Mouse (Mus musculus) cerebellum, postnatal 25 days (tissue): ENCODE data around the gene 1700010B08Rik.

Source experiments
- DNase-seq, 2 experiments: peaks; one replicate each; pipeline ENCODE4 v3.0.0; 2021; ENCODE audit warnings: mixed read lengths in 2 of 2

1700010B08Rik gene

DNA sequence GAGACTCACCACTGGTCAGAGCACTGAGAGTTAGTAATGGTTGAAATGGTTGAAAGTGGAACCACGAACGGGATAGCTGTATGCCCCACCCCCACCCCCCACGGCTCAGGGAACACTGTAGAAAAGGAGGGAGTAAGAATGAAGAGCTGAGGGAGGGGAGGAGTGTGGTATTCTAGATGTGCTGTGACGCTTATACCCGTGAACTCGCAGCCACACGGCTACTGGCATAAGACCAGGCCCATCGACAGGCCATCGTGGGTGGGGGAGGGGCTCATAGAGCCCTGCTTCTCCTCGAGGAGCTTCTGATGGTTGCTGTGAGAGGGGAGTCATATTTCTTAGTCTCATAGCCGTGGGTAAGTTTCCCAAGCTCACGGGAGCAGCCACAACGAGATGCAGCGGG is 5.2 kb downstream of the 1700010B08Rik start:
- DNase-seq, result no peak

DNA sequence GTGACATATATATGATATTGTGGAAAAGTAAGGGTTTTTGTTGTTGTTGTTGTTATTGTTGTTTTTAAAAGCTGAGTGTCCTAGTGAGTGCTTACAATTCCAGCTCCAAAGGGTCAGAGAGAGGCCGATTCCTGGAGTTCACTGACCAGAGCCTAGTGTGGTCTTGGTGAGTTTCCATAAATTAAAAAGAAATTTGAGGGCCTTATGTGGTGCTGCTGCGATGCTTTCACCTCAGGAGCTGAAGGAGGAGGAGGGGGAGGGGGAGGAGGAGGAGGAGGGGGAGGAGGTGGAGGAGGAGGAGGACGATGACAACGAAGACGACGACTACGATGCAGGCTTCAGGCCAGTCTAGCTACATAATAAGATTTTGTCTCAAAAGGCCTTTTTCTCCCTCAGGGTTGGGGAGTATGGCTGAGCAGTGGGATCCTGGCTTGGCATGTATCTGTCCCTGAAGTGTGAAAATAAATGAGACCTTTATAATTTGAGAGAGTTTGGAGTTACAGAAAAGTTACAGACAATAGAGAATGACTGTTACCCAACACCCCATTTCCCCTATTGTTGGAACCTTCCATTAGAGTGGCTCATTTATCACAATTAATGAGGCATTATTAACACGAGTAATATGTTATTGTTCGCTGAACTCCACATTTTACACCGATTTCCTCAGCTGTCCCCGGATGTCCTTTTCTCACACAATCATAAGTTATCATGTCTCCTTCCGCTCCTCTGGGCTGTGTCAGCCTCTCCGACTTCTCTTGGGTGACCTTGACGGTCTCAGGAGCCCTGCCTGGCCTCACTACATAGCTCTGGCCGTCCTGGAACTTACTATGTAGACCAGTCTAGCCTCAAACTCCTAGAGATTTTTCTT is 6.0 kb downstream of the 1700010B08Rik start:
- DNase-seq, result no peak

DNA sequence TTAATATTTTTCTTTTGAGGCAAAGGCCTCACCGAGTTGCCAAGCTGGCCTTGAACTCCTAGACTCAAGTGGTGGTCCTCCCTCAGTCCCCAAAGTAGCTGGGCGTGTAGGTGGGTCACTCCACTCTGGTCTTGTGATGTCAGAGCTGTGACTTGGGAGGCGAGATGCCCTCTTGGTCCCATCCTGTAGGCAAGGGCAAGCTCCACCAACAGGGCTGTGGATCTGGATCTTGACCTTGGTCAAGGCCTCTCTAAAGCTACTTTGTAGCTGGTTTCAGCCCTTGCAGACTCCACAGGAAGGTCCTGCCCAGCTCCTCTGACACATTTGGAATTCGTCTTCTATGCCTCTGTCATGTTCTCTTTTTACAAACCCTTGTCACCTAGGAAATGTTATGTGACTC is 6.6 kb downstream of the 1700010B08Rik start:
- no peak for DNase-seq

DNA sequence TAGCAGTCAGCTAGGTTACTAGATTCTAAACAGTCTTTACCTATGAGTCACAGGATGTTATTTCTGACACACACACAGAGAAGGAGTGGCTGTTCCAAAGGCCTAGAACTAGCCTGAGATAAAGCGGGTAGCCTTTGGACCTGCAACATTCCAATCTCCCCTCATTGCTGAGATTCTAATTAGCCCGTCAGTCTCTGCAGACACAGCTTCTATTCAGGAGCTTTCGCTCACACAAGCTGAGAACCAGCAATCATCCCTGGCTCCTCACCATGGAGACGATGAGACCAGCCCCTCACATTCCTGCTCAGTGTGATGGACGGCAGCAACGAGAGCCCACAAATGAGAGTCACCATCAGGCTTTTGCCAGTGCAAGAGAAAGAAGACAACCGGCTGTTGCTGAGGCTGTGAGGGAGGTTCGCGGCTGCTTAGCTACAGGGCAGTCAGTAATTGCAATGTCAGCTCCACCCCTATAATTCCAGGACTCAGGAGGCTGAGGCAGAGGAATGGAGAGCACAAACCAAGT is 11.3 kb downstream of the 1700010B08Rik start:
- DNase-seq, result no peak

DNA sequence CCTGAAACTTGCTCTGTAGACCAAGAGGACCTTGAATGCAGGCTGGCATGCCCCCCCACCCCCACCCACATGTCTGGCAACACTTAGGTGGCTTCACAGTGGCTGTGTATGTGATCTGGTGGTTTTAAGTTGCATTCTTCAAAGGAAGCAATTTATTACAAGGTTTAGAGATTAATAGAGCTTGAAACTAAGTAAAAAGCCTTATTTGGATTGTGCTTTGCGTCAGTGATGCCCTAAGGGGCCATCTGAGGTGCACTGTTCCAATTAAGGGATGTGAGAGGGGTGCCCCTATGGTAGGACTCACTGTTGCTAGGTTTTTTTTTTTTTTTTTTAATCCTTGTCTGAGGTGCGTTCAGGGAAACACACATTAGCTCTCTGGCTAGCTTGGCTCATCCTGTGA is 15.2 kb downstream of the 1700010B08Rik start:
- no peak for DNase-seq

DNA sequence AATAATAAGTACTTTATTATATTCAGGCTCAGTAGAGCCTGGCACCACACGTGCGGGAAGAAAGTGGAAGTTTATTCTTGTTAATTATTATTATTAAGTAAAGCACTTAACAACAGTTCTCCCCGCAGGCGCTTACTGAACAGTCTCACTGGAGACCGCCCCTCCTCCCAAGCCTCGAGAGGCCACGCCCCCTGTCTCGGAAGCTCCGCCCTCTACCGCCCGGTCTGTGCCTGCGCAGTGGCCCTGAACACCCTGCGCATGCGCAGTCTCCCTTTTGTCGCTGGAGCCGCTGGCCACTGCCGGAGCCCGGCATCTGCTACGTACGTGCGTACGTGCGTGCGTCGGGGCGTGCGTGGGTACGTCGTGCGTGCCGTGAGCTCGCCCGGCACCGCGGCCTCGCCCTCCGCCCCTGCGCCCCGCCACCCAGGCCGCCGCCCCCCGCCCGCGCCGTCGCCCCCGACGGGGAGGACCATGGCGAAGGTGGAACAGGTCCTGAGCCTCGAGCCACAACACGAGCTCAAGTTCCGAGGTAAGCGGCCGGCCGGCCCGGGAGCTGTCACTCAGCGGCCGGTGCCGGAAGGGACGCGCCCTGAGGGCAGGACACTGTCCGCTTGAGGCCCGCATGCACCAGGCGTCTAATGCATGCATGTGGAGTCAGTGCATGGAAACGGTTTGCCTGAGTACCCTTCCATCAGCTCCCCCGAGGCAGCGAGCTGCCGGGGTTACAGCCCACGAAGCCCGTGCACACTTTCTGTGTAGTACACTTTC is 18.2 kb downstream of the 1700010B08Rik start, which contains the start of gene Vapb:
Gene Vapb (plus strand): TSS at position 290 of the 768 bp plus-strand sequence.
- peak; percentile 99 to 100 for DNase-seq

DNA sequence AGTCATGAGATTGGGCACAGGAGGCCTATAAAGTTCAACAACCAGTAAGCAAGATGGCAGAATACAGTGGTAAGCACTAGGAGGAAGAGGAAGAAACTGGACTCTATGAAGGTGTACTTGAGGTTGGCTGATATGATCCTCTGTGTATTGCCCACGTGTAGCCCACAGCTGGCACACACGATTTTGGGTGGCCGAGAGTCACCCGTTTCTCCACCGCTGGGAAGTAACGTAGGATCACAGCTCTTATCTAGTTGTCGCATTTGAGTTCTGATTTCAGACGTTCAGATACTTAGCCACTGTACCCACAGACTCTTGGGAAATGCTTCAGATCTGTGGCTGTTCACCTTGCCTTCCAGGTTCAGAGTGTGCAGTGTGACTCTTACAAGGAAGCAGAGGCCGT is 19.0 kb downstream of the 1700010B08Rik start:
- no peak for DNase-seq

DNA sequence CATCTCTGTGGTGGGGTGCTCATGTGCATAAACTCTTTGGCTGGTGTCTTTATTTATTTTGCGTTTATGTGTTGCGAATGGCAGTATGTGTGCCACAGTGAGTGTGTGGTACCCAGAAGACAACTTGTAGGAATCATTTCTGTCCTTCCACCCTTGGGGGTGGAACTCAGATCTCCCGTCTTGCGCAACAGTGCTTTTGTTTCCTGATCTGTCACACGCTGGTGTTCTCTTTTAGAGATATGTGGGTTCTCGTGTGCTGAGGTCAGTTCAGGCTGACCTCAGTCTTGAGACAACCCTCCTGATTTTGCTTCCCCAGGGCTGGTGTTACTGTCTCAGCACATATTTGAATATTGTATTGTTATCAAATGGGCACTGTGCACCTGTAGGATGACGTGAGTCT is 19.9 kb downstream of the 1700010B08Rik start:
- no peak for DNase-seq

DNA sequence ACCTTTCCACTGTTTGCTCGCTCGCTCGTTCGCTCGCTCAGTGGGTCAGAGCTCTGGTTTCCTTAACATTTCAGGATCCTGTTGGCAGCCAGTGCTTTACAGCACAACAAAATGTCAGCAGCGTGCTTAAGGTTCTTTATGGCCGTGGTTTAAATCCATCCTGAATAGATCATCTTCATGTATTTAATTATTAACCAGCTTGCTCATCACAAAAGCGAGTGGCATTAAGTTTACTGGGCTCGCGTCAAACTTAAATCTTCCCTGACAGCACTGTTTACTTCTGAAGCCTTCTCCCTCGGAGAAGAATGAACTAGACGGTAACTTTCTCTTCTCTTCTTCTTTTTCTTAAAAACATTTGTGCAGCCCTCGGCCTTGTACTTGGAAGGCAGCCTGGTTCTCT is 22.9 kb downstream of the 1700010B08Rik start:
- no peak for DNase-seq

DNA sequence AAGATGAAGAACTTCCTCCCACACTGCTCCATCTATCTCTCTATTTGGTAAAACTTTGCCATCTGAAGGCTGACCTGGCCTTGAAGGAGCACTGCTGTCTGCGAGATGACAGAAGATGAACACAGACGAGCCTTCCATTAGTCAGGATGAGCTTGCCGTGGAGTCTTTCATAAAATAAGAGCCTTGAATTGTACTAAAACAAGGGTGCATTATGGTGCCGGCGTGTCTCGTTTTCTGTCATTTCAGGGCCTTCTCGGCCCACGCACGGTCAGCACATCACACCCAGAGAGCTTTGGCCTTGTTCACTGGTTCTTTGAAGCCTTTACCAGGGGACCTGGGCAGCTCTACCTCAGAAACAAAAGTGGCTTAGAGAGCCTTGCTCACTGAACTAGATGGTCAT is 23.5 kb downstream of the 1700010B08Rik start:
- DNase-seq, result no peak

DNA sequence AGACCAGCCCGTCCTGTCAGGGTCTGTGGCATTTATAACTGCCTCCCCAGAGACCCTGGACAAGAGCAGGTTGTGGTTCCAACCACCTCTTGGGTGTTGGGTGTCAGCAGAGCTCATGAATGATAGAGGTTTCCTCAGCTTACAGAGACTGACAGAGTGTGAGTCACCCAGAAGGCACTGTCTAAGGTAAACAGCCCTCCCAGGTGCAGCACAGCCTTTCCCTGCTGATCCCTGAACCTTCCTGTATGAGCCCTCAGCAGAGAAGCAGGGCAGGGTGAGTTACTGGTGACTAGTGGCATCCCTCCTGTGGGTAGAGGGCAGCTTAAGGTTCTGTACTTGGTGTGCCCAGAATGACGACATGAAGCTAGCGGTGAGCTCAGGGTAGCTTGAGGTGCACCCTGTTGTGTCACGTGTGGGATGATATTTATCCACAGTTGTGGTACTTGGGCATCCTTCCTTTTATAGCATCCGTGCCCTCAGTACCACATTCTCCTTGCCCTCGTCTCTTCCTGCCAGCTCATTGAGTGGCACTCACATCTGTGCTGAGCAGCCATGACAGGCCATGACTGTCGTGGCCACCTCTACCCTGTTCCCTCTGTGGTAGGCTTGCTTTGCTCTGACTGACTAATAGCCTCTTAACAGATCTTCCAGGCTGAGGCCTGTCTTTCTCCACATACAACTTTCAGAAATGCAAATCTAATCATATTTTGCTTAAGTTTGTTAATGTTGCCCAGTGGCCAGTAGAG is 25.0 kb downstream of the 1700010B08Rik start:
- DNase-seq, result no peak

DNA sequence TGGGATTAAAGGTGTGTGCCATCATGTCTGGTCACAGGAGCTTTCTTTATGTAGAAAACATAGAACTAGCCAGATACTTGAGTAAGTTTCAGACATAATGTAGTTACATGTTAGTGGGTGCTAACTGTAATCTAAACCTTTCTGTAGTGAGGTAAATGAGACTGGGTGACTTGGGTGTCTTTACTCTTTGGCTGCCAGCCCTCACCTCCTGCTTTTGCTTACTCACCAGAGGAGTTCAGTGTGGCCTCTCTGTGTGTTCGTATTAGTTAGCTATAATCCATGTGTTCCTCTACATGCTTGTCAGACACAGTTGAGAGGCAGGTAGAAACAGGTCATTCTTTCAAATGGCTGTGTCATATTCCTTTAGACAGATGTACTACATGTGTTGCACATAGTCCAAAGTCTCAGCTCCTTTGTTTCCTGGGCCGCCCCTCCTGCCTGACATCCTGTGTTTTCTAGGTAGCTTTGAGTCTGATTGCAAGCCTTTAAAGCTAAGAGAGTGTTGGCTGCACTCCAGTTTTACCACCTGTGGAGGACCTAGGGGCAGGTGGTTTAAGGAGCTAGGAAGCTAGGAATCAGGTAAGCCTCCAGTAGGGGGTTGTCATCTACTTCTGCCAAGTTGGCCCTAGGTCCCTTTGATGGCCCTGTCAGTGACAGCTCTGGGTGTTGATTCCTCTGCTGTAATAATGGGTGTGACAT is 29.9 kb downstream of the 1700010B08Rik start:
- peak in 1 of 2 experiments; percentile 54 for DNase-seq

DNA sequence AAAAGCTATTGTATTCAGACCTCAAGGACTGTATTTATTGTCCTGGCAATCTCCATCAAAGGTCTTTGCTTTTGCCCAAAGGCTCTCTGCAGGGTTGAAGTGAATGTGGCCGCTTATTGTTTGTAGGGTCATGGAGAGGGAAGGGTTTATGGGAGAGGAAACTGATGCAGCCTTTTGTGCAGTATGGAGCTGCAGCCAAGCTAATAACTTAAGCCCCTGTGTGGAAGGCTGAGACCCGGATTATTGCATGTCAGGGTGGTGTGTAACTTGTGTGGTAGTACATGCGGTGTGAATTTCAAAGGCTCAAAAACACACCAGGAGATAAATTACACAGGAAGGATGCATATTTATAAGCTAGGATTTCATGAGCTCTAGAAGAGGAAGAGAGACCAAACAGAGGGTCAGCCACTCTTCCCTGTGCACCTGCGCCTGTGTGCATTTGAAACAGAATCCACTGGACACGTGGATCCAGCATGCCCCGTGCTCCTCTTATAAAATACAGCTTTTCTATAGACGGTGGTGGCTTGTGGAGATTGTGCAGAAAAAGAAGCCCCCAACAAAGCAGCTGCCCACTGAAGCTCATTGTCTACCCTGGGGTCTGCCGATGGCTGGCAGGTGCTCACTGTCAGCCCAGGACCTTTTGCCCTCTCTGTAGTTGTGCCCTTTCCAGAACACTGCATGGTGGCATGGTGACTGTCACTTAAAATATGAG is 36.4 kb downstream of the 1700010B08Rik start:
- no peak for DNase-seq

DNA sequence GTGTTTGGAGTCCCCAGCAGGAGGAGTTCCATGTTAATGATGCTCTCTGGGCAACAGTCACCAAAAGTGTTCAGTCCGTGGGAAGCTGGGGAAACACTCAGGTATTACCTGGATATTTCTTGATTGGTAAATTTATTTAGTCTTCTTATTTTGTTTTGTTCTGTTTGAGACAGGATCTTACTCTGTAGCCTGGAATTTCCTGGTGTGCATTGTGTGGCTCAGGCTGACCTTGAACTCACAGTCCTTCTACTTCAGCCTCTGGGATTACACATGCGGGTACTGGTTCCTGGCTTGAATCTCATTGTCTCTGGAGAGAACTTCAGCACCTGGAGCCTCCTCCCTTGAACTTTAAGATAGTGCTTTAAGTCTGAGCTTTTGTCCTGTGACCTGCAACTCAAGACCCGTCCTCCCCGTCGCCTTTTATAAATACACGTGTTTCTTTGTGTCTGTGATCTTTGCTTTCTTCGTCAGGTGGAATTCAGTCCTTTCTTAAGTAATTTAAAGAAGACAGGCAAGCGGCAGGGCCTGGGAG is 38.5 kb downstream of the 1700010B08Rik start:
- no peak for DNase-seq

DNA sequence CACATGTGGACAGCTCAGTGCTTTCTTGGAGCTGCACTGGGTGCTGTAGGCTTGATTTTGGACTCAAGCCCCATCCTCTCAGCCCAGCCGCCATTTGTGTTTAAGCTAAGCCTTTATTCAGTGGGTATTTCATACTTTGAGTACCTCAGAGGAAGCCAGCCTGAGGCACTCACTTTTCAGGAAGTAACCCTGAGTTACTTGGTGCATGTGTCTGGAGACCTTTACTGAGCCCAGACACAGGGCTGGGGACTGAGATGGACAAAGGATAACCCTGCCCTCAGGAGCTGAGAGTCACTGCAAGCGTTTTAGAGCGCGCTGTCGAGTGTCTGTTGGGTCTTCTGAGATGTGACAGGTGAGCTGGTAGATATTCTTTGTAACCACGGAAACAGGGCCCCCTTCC is 41.4 kb downstream of the 1700010B08Rik start:
- no peak for DNase-seq

DNA sequence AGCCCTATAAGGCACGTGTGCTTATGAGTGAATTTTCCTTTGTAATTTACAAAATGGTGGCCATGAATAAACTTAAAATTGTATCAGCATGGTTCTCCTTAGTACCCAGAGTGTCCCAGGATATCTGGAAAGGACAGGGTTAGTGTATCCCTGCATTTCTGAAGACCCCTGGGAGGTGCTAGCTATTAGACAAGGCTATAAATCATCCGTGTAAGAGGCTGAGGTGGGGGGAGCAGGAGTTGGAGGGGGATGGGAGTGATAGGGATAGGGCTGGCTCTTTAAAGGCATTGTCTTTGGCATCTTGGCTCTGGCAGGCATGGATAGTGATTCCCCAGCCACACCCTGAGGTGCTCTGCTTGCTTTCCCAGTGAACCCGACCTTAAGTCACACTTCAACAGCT is 45.4 kb downstream of the 1700010B08Rik start:
- no peak for DNase-seq

DNA sequence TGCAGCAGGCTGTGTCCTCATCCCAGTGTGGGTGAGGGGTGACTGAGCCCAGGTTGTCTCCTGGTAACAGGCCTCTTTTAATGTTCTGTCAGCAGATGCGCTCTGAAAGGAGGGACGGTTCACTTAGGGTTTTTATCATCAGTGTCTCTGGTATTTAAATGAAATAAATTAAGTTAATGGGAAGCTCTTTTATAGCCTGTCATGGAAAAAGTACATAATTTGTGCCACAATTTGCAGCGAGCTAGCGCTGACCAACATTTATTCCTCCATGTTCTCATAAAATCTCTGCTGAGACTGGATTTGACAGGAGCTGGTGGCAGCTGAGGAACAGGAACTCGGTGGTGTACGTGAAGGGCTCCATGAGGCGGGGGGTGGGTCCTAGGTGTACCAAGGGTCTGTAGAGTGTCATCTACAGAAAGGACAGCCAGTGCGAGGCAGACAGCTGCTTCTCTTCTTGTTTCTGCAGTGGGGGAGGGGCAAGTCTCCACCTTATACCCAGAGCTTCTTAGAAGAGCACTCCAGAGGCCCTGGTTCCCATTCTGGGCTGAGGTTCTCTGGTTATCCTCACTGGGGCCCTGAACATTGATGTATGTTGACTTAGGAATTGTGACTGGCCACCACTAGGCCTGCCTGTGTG is 48.9 kb downstream of the 1700010B08Rik start:
- DNase-seq, result no peak

DNA sequence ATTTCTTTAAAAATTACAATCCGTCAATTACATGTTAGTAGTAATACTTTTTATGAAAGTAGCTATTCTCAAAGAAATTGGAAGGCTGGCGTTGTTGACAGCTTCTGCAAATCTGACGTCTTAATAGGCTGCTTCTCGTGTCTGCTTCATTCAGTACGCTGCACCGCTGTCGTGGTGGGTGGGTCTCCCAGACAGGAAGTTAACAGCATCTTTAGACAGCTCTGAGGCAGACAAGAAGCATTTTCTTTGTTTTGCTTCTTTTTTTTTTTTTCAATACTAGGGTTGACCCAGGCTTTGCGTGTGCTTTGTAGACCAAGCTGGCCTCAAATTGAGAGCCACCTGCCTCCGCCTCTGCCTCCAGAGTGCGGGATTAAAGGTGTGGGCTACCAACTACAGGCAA is 50.0 kb downstream of the 1700010B08Rik start:
- DNase-seq, result no peak

DNA sequence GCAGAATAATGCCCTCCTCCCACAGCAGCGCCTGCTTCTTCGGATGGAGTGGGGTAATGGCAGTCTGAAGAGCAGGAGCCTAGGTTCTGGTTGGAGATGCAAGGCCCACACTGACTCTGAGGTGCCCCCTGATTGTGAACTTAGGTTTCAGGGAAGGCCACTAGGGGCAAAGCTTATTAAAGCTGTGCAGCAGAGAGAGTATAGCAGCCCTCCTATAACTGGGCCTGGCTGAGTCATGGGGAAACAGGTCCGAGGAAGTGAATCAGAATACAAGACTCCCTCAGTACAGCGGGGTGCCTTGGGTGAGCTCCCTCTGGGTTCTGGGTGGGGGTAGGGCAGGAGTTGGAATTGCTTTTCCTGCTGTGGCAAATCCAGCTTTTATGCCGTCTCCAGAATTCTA is 51.4 kb downstream of the 1700010B08Rik start:
- DNase-seq, result no peak
